Mouse (Mus musculus): ENCODE measurements around the gene 1110002E22Rik. TPM values are rescaled to one million over a fixed set of nuclear protein-coding genes. Genes with fewer than 3 reads are reported as not detected.
A peak's percentile ranks its signal among the peaks of the same experiment; 100 is the strongest.

The 1110002E22Rik gene
- polyA plus RNA-seq (2014; fragmentation: Nextera tagmentation; extraction: Ambion mirVana), result 6.3 and 8.3 TPM in 2 replicates

GRCm38 (mm10) chr3:138064732-138065645, at the start of gene 1110002E22Rik:
TSS of gene 1110002E22Rik (plus strand) at chr3:138065052.
- Histone ChIP-seq H3K4me3 (ENCODE audit: low read depth, low read length) (peak within 1 kb of the TSS; percentile 4), H3K9ac (ENCODE audit: low read depth, low read length) (peak within 1 kb of the TSS; percentile 61), H3K4me2 (peak within 1 kb of the TSS; percentile 48), H3K4me1 (ENCODE audit: control insufficient read depth, insufficient read depth, low read length) (peaks cover 44% of the 10 kb centered on the region), H3K27ac (ENCODE audit: low read depth, low read length) (peak within 1 kb of the TSS; percentile 82), H3K27me3 (ENCODE audit: control insufficient read depth, insufficient read depth, low read length) (no peaks in the 10 kb centered on the region), H3K36me3 (ENCODE audit: control insufficient read depth, insufficient read depth, low read length) (no peaks in the 10 kb centered on the region), H3K9me3 (replicated peaks; ENCODE audit: control insufficient read depth, low read length) (no peaks in the 10 kb centered on the region)
- 52% methylated on average over 33 of the region's 33 CpGs for WGBS (ENCODE audit: insufficient replicate concordance)
- ATAC-seq (replicated peaks; ENCODE audit: insufficient number of reproducible peaks, low FRiP score, low TSS enrichment), result peak; percentile 31; the same call in 1 of the 2 replicates

GRCm38 (mm10) chr3:138016810-138017209, 48.0 kb upstream of the 1110002E22Rik start:
- ATAC-seq (replicated peaks; ENCODE audit: insufficient number of reproducible peaks, low FRiP score, low TSS enrichment), result no peak
- WGBS (ENCODE audit: insufficient replicate concordance), result 86% methylated on average over 12 of the region's 12 CpGs
- Histone ChIP-seq H3K27me3 (ENCODE audit: control insufficient read depth, insufficient read depth, low read length) (no peaks in the 10 kb centered on the region), H3K9ac (ENCODE audit: low read depth, low read length) (no peak overlapping the region), H3K4me3 (ENCODE audit: low read depth, low read length) (no peak overlapping the region), H3K27ac (ENCODE audit: low read depth, low read length) (no peak overlapping the region), H3K4me1 (ENCODE audit: control insufficient read depth, insufficient read depth, low read length) (no peaks in the 10 kb centered on the region), H3K36me3 (ENCODE audit: control insufficient read depth, insufficient read depth, low read length) (no peaks in the 10 kb centered on the region), H3K4me2 (no peak overlapping the region), H3K9me3 (replicated peaks; ENCODE audit: control insufficient read depth, low read length) (no peaks in the 10 kb centered on the region)

- WGBS (ENCODE audit: insufficient replicate concordance), result 87% methylated on average over 4 of the region's 4 CpGs
- Histone ChIP-seq H3K4me2 (no peak overlapping the region), H3K9ac (ENCODE audit: low read depth, low read length) (no peak overlapping the region), H3K9me3 (replicated peaks; ENCODE audit: control insufficient read depth, low read length) (no peaks in the 10 kb centered on the region), H3K36me3 (ENCODE audit: control insufficient read depth, insufficient read depth, low read length) (no peaks in the 10 kb centered on the region), H3K27me3 (ENCODE audit: control insufficient read depth, insufficient read depth, low read length) (no peaks in the 10 kb centered on the region), H3K4me1 (ENCODE audit: control insufficient read depth, insufficient read depth, low read length) (no peaks in the 10 kb centered on the region), H3K4me3 (ENCODE audit: low read depth, low read length) (no peak overlapping the region), H3K27ac (ENCODE audit: low read depth, low read length) (no peak overlapping the region)
- ATAC-seq (replicated peaks; ENCODE audit: insufficient number of reproducible peaks, low FRiP score, low TSS enrichment), result no peak
Measured at GRCm38 (mm10) chr3:138022003-138022402, 42.8 kb upstream of the 1110002E22Rik start.

- no peak overlapping the region for H3K4me2 ChIP-seq
- H3K9me3 ChIP-seq (replicated peaks; ENCODE audit: control insufficient read depth, low read length), result no peaks in the 10 kb centered on the region
- no peak overlapping the region for H3K9ac ChIP-seq (ENCODE audit: low read depth, low read length)
- H3K4me3 ChIP-seq (ENCODE audit: low read depth, low read length), result no peak overlapping the region
- WGBS (ENCODE audit: insufficient replicate concordance), result 86% methylated on average over 4 of the region's 4 CpGs
- no peak overlapping the region for H3K27ac ChIP-seq (ENCODE audit: low read depth, low read length)
- ATAC-seq (replicated peaks; ENCODE audit: insufficient number of reproducible peaks, low FRiP score, low TSS enrichment), result no peak
- H3K36me3 ChIP-seq (ENCODE audit: control insufficient read depth, insufficient read depth, low read length), result no peaks in the 10 kb centered on the region
- no peaks in the 10 kb centered on the region for H3K4me1 ChIP-seq (ENCODE audit: control insufficient read depth, insufficient read depth, low read length)
- H3K27me3 ChIP-seq (ENCODE audit: control insufficient read depth, insufficient read depth, low read length), result no peaks in the 10 kb centered on the region
Measured at GRCm38 (mm10) chr3:138022651-138023050, 42.2 kb upstream of the 1110002E22Rik start.

GRCm38 (mm10) chr3:138026286-138026685, 38.6 kb upstream of the 1110002E22Rik start:
- ATAC-seq (replicated peaks; ENCODE audit: insufficient number of reproducible peaks, low FRiP score, low TSS enrichment), result no peak
- Histone ChIP-seq H3K27me3 (ENCODE audit: control insufficient read depth, insufficient read depth, low read length) (no peaks in the 10 kb centered on the region), H3K27ac (ENCODE audit: low read depth, low read length) (peak overlapping the region; percentile 76), H3K4me3 (ENCODE audit: low read depth, low read length) (no peak overlapping the region), H3K4me2 (peak overlapping the region; percentile 7), H3K9me3 (replicated peaks; ENCODE audit: control insufficient read depth, low read length) (no peaks in the 10 kb centered on the region), H3K36me3 (ENCODE audit: control insufficient read depth, insufficient read depth, low read length) (no peaks in the 10 kb centered on the region), H3K4me1 (ENCODE audit: control insufficient read depth, insufficient read depth, low read length) (peaks cover 3% of the 10 kb centered on the region; the same call in 1 of the 2 replicates), H3K9ac (ENCODE audit: low read depth, low read length) (no peak overlapping the region)
- 49% methylated on average over 10 of the region's 10 CpGs for WGBS (ENCODE audit: insufficient replicate concordance)

GRCm38 (mm10) chr3:138027575-138028362, 37.1 kb upstream of the 1110002E22Rik start:
- Histone ChIP-seq H3K9me3 (replicated peaks; ENCODE audit: control insufficient read depth, low read length) (no peaks in the 10 kb centered on the region), H3K4me1 (ENCODE audit: control insufficient read depth, insufficient read depth, low read length) (peaks cover 3% of the 10 kb centered on the region; the same call in 1 of the 2 replicates)
- no peak for ATAC-seq (replicated peaks; ENCODE audit: insufficient number of reproducible peaks, low FRiP score, low TSS enrichment)

GRCm38 (mm10) chr3:138029351-138029750, 35.5 kb upstream of the 1110002E22Rik start:
- 85% methylated on average over 5 of the region's 5 CpGs for WGBS (ENCODE audit: insufficient replicate concordance)
- peaks cover 3% of the 10 kb centered on the region; the same call in 1 of the 2 replicates for H3K4me1 ChIP-seq (ENCODE audit: control insufficient read depth, insufficient read depth, low read length)

More at GRCm38 (mm10) chr3:138027575-138028362, 37.1 kb upstream of the 1110002E22Rik start:
- WGBS (ENCODE audit: insufficient replicate concordance), result 70% methylated on average over 5 of the region's 5 CpGs
- H3K9ac ChIP-seq (ENCODE audit: low read depth, low read length), result no peak overlapping the region
- no peak overlapping the region for H3K4me3 ChIP-seq (ENCODE audit: low read depth, low read length)
- no peaks in the 10 kb centered on the region for H3K27me3 ChIP-seq (ENCODE audit: control insufficient read depth, insufficient read depth, low read length)
- H3K4me2 ChIP-seq, result no peak overlapping the region
- H3K36me3 ChIP-seq (ENCODE audit: control insufficient read depth, insufficient read depth, low read length), result no peaks in the 10 kb centered on the region
- no peak overlapping the region for H3K27ac ChIP-seq (ENCODE audit: low read depth, low read length)

GRCm38 (mm10) chr3:138030563-138030962, 34.3 kb upstream of the 1110002E22Rik start:
- ATAC-seq (replicated peaks; ENCODE audit: insufficient number of reproducible peaks, low FRiP score, low TSS enrichment), result no peak

More at GRCm38 (mm10) chr3:138029351-138029750, 35.5 kb upstream of the 1110002E22Rik start:
- H3K9ac ChIP-seq (ENCODE audit: low read depth, low read length), result no peak overlapping the region
- no peaks in the 10 kb centered on the region for H3K36me3 ChIP-seq (ENCODE audit: control insufficient read depth, insufficient read depth, low read length)
- no peaks in the 10 kb centered on the region for H3K27me3 ChIP-seq (ENCODE audit: control insufficient read depth, insufficient read depth, low read length)
- H3K4me2 ChIP-seq, result no peak overlapping the region
- no peak overlapping the region for H3K4me3 ChIP-seq (ENCODE audit: low read depth, low read length)
- ATAC-seq (replicated peaks; ENCODE audit: insufficient number of reproducible peaks, low FRiP score, low TSS enrichment), result no peak
- H3K9me3 ChIP-seq (replicated peaks; ENCODE audit: control insufficient read depth, low read length), result no peaks in the 10 kb centered on the region
- no peak overlapping the region for H3K27ac ChIP-seq (ENCODE audit: low read depth, low read length)

More at GRCm38 (mm10) chr3:138030563-138030962, 34.3 kb upstream of the 1110002E22Rik start:
- no peaks in the 10 kb centered on the region for H3K9me3 ChIP-seq (replicated peaks; ENCODE audit: control insufficient read depth, low read length)
- H3K36me3 ChIP-seq (ENCODE audit: control insufficient read depth, insufficient read depth, low read length), result no peaks in the 10 kb centered on the region
- H3K27ac ChIP-seq (ENCODE audit: low read depth, low read length), result no peak overlapping the region
- H3K9ac ChIP-seq (ENCODE audit: low read depth, low read length), result no peak overlapping the region
- no peak overlapping the region for H3K4me2 ChIP-seq
- peaks cover 3% of the 10 kb centered on the region; the same call in 1 of the 2 replicates for H3K4me1 ChIP-seq (ENCODE audit: control insufficient read depth, insufficient read depth, low read length)
- H3K27me3 ChIP-seq (ENCODE audit: control insufficient read depth, insufficient read depth, low read length), result no peaks in the 10 kb centered on the region
- WGBS (ENCODE audit: insufficient replicate concordance), result 78% methylated on average over 6 of the region's 6 CpGs
- H3K4me3 ChIP-seq (ENCODE audit: low read depth, low read length), result no peak overlapping the region
